Mouse (Mus musculus): Measurements from ENCODE around the gene Ccnt1. TPM values are rescaled to one million over a fixed set of nuclear protein-coding genes. Genes with fewer than 3 reads are reported as not detected.

Gene Ccnt1
- polyA plus RNA-seq, 1 experiment from 2014 or later, result 62.0 TPM

GRCm38 (mm10) chr15:98607557-98607956 is 36.8 kb upstream of the Ccnt1 start:
- Histone ChIP-seq H3K36me3 (replicated peaks) (peaks cover 44% of the 10 kb centered on the region), H3K4me1 (peaks cover 51% of the 10 kb centered on the region), H3K27me3 (ENCODE audit: poor library complexity, severe bottlenecking) (peaks cover 17% of the 10 kb centered on the region), H3K27ac (peak overlapping the region; percentile 97; the same call in 1 of the 2 replicates), H3K9me3 (no peaks in the 10 kb centered on the region), H3K4me3 (peak overlapping the region; percentile 74)
- no peak for DNase-seq (ENCODE audit: extremely low spot score, low spot score)
- 62% methylated on average over 4 of the region's 4 CpGs for WGBS

GRCm38 (mm10) chr15:98606739-98607138 is 36.0 kb upstream of the Ccnt1 start:
- WGBS, result 66% methylated on average over 9 of the region's 9 CpGs
- peaks cover 17% of the 10 kb centered on the region for H3K27me3 ChIP-seq (ENCODE audit: poor library complexity, severe bottlenecking)
- DNase-seq (ENCODE audit: extremely low spot score, low spot score), result no peak
- H3K9me3 ChIP-seq, result no peaks in the 10 kb centered on the region
- H3K4me1 ChIP-seq, result peaks cover 57% of the 10 kb centered on the region
- peaks cover 52% of the 10 kb centered on the region for H3K36me3 ChIP-seq (replicated peaks)
- H3K4me3 ChIP-seq, result 0 out of 2 replicates have a peak overlapping the region, but pooled peaks have one; percentile 74
- H3K27ac ChIP-seq, result no peak overlapping the region

DNA sequence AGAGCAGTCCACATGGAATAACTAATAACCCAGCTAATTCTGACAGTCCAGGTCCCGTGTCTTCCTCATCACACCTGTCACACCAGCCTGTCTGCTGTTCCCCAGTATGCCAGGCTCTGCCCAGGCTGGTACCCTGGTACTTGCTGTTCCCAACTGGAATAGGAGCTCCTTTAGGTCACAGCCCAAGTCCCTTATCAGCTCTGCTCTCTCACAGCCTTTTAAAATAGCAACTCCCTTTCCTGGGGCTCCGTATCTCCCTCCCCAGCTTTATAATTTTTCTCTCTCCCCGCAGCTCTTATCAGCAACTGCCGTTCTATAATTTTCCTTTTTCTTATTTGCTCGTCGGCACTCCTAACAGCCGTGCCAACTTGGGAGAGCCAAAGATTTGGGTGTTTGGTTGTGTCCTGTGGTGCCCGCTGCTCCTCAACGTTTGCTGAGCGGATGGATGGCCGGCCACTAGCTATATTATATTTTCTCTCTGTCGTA is 35.4 kb upstream of the Ccnt1 start:
- 94% methylated on average over 12 of the region's 12 CpGs for WGBS
- H3K27me3 ChIP-seq (ENCODE audit: poor library complexity, severe bottlenecking), result peaks cover 17% of the 10 kb centered on the region
- H3K9me3 ChIP-seq, result no peaks in the 10 kb centered on the region
- no peak for DNase-seq (ENCODE audit: extremely low spot score, low spot score)
- peaks cover 57% of the 10 kb centered on the region for H3K4me1 ChIP-seq
- H3K36me3 ChIP-seq (replicated peaks), result peaks cover 58% of the 10 kb centered on the region
- no peak overlapping the region for H3K4me3 ChIP-seq
- H3K27ac ChIP-seq, result no peak overlapping the region

DNA sequence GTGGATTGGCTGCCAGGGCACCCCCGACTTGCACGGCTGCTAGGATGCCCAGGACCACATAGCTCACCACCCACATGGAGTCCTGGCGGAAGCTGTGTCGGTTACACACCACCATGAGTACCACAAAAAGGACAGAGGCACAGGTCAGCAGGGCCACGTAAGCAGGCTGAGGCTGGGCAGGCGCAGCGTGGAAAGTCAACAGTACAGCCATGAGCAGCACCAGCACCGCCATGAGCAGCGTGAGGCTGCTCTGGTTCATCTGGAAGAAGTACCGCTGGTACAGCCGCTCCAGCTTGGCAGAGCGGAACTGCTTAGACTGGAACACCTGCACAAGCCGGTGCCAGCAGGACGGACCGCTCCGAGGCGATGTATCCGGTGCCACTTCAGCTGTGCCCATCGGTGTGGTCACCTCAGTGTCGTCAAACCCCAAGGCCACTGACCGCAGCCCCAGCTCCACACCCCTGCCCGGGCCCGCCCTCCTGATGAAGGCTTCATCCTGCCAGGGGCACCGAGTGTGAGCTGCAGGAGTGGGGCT is 33.4 kb upstream of the Ccnt1 start:
- no peak for DNase-seq (ENCODE audit: extremely low spot score, low spot score)
- no peak overlapping the region for H3K4me3 ChIP-seq
- peaks cover 48% of the 10 kb centered on the region for H3K4me1 ChIP-seq
- H3K36me3 ChIP-seq (replicated peaks), result peaks cover 78% of the 10 kb centered on the region
- no peaks in the 10 kb centered on the region for H3K27me3 ChIP-seq (ENCODE audit: poor library complexity, severe bottlenecking)
- H3K27ac ChIP-seq, result no peak overlapping the region; the same call in 1 of the 2 replicates
- WGBS, result 94% methylated on average over 24 of the region's 24 CpGs
- no peaks in the 10 kb centered on the region for H3K9me3 ChIP-seq

DNA sequence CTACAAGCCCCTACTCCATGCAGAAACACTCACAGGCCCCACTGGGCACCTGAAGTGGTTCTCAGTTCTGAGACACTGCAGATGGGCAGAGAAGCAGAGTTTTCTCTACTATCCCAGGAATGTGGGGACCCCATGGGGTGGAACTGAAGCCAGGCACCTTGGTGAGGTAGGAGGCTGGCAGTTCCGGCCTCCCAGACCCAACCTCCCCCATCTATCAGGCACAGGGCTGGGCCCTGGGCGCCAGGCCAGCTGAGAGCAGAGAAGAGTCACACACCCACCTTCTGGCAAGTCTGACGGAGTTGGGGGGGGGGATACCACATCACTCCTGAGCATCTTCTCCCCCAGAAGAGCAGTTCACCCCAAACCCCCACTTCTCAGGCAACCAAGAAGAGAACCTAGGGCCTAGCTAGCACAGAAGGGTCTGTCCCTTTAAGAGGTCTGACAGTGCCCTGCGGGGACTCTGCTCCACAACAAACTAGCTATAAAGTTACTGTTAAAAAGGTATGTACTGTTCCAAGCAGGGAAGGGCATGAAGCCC is 32.3 kb upstream of the Ccnt1 start:
- no peak overlapping the region; the same call in 1 of the 2 replicates for H3K4me3 ChIP-seq
- no peaks in the 10 kb centered on the region for H3K27me3 ChIP-seq (ENCODE audit: poor library complexity, severe bottlenecking)
- H3K36me3 ChIP-seq (replicated peaks), result peaks cover 89% of the 10 kb centered on the region
- 0 out of 2 replicates have a peak overlapping the region, but pooled peaks have one; percentile 30 for H3K27ac ChIP-seq
- WGBS, result 68% methylated on average over 4 of the region's 4 CpGs
- H3K4me1 ChIP-seq, result peaks cover 41% of the 10 kb centered on the region
- no peak for DNase-seq (ENCODE audit: extremely low spot score, low spot score)
- H3K9me3 ChIP-seq, result no peaks in the 10 kb centered on the region

DNA sequence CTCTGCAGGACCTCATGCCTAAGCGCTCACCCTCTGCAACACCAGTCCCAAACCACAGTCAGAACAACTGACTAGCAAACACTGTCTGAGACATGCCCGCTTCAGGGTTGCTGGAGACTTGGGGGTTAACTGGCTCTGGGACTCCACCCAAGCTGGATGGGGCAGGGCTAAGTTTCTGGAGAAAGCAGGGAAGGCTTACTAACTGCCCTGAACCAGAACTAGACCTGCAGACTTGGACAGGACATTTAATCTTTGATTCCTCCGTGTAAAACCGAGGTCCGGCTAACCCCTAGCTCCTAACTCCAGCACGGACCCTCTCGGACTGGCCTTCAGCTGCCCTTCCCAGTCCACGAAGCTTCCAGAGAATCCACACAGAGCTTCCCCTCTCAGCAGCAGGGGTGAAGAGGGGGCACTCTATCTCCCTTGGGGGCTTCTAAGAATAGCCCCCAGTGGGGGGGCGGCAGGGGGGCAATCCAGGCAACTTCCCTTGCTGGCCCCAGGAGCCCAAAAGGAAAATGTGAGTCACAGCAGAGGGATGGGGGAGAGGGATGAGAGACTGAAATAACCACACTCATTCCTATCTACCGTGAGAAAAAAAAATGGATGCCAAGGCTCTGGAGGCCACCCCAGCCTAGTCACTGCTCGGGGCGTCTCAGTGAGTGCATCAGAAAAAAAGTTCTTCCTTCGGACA is 31.6 kb upstream of the Ccnt1 start:
- Histone ChIP-seq H3K36me3 (replicated peaks) (peaks cover 96% of the 10 kb centered on the region), H3K27ac (0 out of 2 replicates have a peak overlapping the region, but pooled peaks have one; percentile 30)
- WGBS, result 63% methylated on average over 13 of the region's 13 CpGs

GRCm38 (mm10) chr15:98601832-98602190 is 31.1 kb upstream of the Ccnt1 start:
- Histone ChIP-seq H3K4me1 (peaks cover 29% of the 10 kb centered on the region), H3K27ac (no peak overlapping the region), H3K9me3 (no peaks in the 10 kb centered on the region), H3K27me3 (ENCODE audit: poor library complexity, severe bottlenecking) (no peaks in the 10 kb centered on the region), H3K4me3 (no peak overlapping the region), H3K36me3 (replicated peaks) (peaks cover 99% of the 10 kb centered on the region)
- WGBS, result 84% methylated on average over 7 of the region's 7 CpGs
- no peak for DNase-seq (ENCODE audit: extremely low spot score, low spot score)

More for the DNA sequence above, 31.6 kb upstream of the Ccnt1 start:
- H3K4me3 ChIP-seq, result peak overlapping the region; percentile 3; the same call in 1 of the 2 replicates
- no peaks in the 10 kb centered on the region for H3K9me3 ChIP-seq
- H3K4me1 ChIP-seq, result peaks cover 34% of the 10 kb centered on the region
- no peak for DNase-seq (ENCODE audit: extremely low spot score, low spot score)
- H3K27me3 ChIP-seq (ENCODE audit: poor library complexity, severe bottlenecking), result no peaks in the 10 kb centered on the region

- Histone ChIP-seq H3K4me3 (no peak overlapping the region), H3K27me3 (ENCODE audit: poor library complexity, severe bottlenecking) (no peaks in the 10 kb centered on the region), H3K4me1 (peaks cover 25% of the 10 kb centered on the region), H3K36me3 (replicated peaks) (peaks cover 100% of the 10 kb centered on the region), H3K9me3 (no peaks in the 10 kb centered on the region), H3K27ac (no peak overlapping the region)
- 90% methylated on average over 12 of the region's 12 CpGs for WGBS
- DNase-seq (ENCODE audit: extremely low spot score, low spot score), result no peak
Measured at GRCm38 (mm10) chr15:98600036-98600709, 29.4 kb upstream of the Ccnt1 start.

DNA sequence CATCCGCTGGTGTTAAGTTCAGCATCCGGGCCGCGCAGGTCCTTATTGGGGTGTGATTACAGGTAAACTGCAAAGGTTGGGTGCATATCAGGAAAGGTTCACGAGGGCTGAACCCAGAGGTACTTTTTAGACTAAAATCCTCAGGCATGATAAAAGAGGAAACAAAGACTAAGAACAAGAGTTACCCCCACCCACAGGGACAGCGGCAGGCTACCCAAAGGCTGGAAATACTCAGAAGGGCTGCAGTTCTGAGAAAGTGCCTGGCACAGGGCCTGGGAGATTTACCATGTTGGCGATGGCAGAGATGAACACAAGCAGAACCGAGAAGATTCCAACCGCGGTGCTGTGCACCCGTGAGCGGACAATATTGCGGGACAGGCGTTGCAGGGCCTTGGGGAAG is 25.9 kb upstream of the Ccnt1 start:
- H3K9me3 ChIP-seq, result no peaks in the 10 kb centered on the region
- H3K36me3 ChIP-seq (replicated peaks), result peaks cover 100% of the 10 kb centered on the region
- no peaks in the 10 kb centered on the region for H3K27me3 ChIP-seq (ENCODE audit: poor library complexity, severe bottlenecking)
- WGBS, result 94% methylated on average over 14 of the region's 14 CpGs
- DNase-seq (ENCODE audit: extremely low spot score, low spot score), result no peak
- H3K27ac ChIP-seq, result no peak overlapping the region
- no peak overlapping the region for H3K4me3 ChIP-seq
- H3K4me1 ChIP-seq, result 0 out of 2 replicates have a peak, but pooled peaks cover 2% of the 10 kb centered on the region

GRCm38 (mm10) chr15:98595049-98595448 is 24.3 kb upstream of the Ccnt1 start:
- no peak for DNase-seq (ENCODE audit: extremely low spot score, low spot score)
- H3K9me3 ChIP-seq, result no peaks in the 10 kb centered on the region
- H3K27me3 ChIP-seq (ENCODE audit: poor library complexity, severe bottlenecking), result no peaks in the 10 kb centered on the region
- H3K4me3 ChIP-seq, result no peak overlapping the region
- H3K36me3 ChIP-seq (replicated peaks), result peaks cover 100% of the 10 kb centered on the region
- WGBS, result 92% methylated on average over 5 of the region's 5 CpGs
- H3K27ac ChIP-seq, result no peak overlapping the region
- H3K4me1 ChIP-seq, result no peaks in the 10 kb centered on the region

DNA sequence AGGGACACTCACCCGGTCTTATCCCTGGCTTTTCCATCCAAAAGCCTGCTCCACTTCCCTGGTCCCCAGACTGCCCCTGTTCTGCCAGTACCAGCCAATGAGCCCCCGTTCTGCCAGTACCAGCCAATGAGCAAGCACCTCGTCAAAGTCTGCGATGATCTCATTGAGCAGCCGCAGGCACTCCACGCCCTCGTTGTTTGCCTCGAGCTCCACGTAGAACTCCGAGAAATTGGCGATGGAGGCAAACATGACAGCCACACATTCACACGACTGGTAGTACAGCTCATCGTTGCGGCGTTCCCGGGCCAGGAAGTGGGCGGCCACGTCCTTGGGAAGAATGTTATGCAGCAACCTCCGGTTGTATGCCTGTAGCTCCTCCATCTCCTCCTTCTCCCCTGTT is 23.5 kb upstream of the Ccnt1 start:
- Histone ChIP-seq H3K27ac (no peak overlapping the region), H3K4me3 (no peak overlapping the region), H3K4me1 (no peaks in the 10 kb centered on the region), H3K27me3 (ENCODE audit: poor library complexity, severe bottlenecking) (no peaks in the 10 kb centered on the region), H3K36me3 (replicated peaks) (peaks cover 99% of the 10 kb centered on the region), H3K9me3 (no peaks in the 10 kb centered on the region)
- WGBS, result 85% methylated on average over 19 of the region's 19 CpGs
- no peak for DNase-seq (ENCODE audit: extremely low spot score, low spot score)

DNA sequence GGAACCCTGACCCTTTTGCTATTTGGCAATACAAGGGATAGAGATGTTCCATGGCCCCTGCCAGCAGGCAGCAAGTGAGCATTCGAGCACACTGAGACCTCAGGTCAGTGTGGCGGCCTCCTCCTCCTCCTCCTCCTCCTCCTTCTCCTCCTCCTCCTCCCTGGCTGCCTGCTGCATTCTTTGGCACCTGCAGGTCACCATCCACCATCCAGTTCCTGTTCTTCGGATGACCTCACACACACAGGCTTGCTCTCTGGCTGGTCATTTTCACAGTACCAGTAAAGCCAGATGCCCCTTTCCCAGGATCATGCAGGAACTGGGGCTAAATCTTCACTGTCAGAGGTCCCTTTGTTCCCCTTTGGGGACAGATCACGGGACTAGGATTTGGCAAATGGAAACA is 20.7 kb upstream of the Ccnt1 start:
- no peak for DNase-seq (ENCODE audit: extremely low spot score, low spot score)
- Histone ChIP-seq H3K27ac (no peak overlapping the region), H3K36me3 (replicated peaks) (peaks cover 78% of the 10 kb centered on the region), H3K9me3 (no peaks in the 10 kb centered on the region), H3K4me3 (no peak overlapping the region), H3K4me1 (no peaks in the 10 kb centered on the region), H3K27me3 (ENCODE audit: poor library complexity, severe bottlenecking) (no peaks in the 10 kb centered on the region)
- 61% methylated on average over 4 of the region's 4 CpGs for WGBS

Data from forebrain, embryonic 10.5 days (tissue).